Mouse (Mus musculus) forebrain, embryonic 15.5 days (tissue): ENCODE results near the gene Fam207a. TPM values are rescaled to one million over a fixed set of nuclear protein-coding genes. Genes with fewer than 3 reads are reported as not detected.
A peak's percentile ranks its signal among the peaks of the same experiment; 100 is the strongest.

Experiments
- ATAC-seq: fragments of 200-750 bp; cut with Nextera tagmentation; replicated peaks from 2 replicates; pipeline ENCODE4 v1.8.0; 2017; ENCODE audit warnings: mild to moderate bottlenecking, moderate TSS enrichment, moderate library complexity
- H3K27ac ChIP-seq: fragments of 300-500 bp; sonication (generic); replicated peaks from 2 replicates; pipeline ENCODE4 v1.5.1; 2015; ENCODE audit warnings: mild to moderate bottlenecking, inconsistent platforms
- H3K27me3 ChIP-seq: fragments of 300-500 bp; sonication (generic); 2 replicates; pipeline ENCODE4 v1.6.1; 2015; ENCODE audit warnings: inconsistent platforms
- H3K36me3 ChIP-seq: fragments of 300-500 bp; sonication (generic); 2 replicates; pipeline ENCODE4 v1.6.1; 2015; ENCODE audit warnings: mild to moderate bottlenecking, inconsistent platforms
- H3K4me1 ChIP-seq: fragments of 300-500 bp; sonication (generic); 2 replicates; pipeline ENCODE4 v1.6.1; 2015; ENCODE audit warnings: inconsistent platforms
- H3K4me2 ChIP-seq: fragments of 300-500 bp; sonication (generic); replicated peaks from 2 replicates; pipeline ENCODE4 v1.6.1; 2015; ENCODE audit warnings: mild to moderate bottlenecking, inconsistent platforms
- H3K4me3 ChIP-seq: fragments of 300-500 bp; sonication (generic); 2 replicates; pipeline ENCODE4 v1.5.1; 2015; ENCODE audit warnings: mild to moderate bottlenecking, inconsistent platforms
- H3K9ac ChIP-seq: fragments of 300-500 bp; sonication (generic); replicated peaks from 2 replicates; pipeline ENCODE4 v1.6.1; 2015; ENCODE audit warnings: mild to moderate bottlenecking, inconsistent platforms
- H3K9me3 ChIP-seq: fragments of 300-500 bp; sonication (generic); 2 replicates; pipeline ENCODE4 v1.6.1; 2016; ENCODE audit warnings: inconsistent platforms
- WGBS: fragments of 180-500 bp; shearing (Covaris S2); methylation state at CpG from one replicate; pipeline ENCODE4 v1.1.7; 2015; ENCODE audit warnings: mixed read lengths; 5-methylcytosine and 5-hydroxymethylcytosine counted together
- polyA plus RNA-seq: library from polyadenylated mRNA; unstranded; fragments of >200 nt; fragmentation: Nextera tagmentation; extraction: Ambion mirVana; gene quantifications from 2 replicates; pipeline ENCODE4 v1.2.1, GENCODE M21; 2015

Fam207a gene
- polyA plus RNA-seq, result 43.0 and 44.2 TPM in 2 replicates

- peak; percentile 95 for ATAC-seq
- H3K4me1 ChIP-seq, result peaks cover 21% of the 10 kb centered on the region
- H3K27ac ChIP-seq, result peak within 1 kb of the TSS; percentile 80
- peak within 1 kb of the TSS; percentile 73 for H3K4me3 ChIP-seq
- H3K4me2 ChIP-seq, result peak within 1 kb of the TSS; percentile 69
- H3K9ac ChIP-seq, result peak within 1 kb of the TSS; percentile 84
- H3K36me3 ChIP-seq, result peaks cover 22% of the 10 kb centered on the region
- WGBS, result under 1% methylated on average over 75 of the region's 75 CpGs
- H3K9me3 ChIP-seq, result no peaks in the 10 kb centered on the region
- H3K27me3 ChIP-seq, result no peaks in the 10 kb centered on the region
These were observed at the start of gene Fam207a for GRCm38 (mm10) chr10:77515385-77516348. TSS of gene Fam207a (minus strand) at chr10:77515785.

DNA sequence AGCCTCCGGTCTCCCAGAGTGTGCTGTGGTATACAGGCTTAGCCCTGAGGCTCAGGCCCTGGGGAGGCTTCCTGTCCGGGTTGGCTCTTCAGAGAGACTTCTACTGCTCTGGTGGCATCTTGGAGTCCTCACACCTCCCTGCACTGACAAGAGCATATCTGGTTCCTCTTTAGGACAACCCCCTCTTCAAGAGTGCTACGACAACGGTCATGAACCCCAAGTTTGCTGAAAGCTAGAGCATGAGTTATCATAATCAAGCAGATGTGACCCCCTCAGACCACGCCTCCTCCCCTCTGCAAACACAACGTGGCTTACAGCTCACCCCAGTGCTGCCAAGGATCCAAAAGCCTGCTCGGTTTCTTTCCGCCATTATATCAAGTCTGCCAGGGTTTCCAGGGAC, 49.4 kb upstream of the Fam207a start:
- no peak for ATAC-seq
- Histone ChIP-seq H3K9ac (no peak overlapping the region), H3K9me3 (no peaks in the 10 kb centered on the region), H3K36me3 (no peaks in the 10 kb centered on the region), H3K4me2 (no peak overlapping the region), H3K27me3 (no peaks in the 10 kb centered on the region), H3K4me1 (no peaks in the 10 kb centered on the region), H3K4me3 (no peak overlapping the region), H3K27ac (no peak overlapping the region)
- WGBS, result 83% methylated on average over 8 of the region's 8 CpGs

GRCm38 (mm10) chr10:77561508-77561907, 45.9 kb upstream of the Fam207a start:
- H3K27me3 ChIP-seq, result no peaks in the 10 kb centered on the region
- no peak overlapping the region for H3K27ac ChIP-seq
- H3K9me3 ChIP-seq, result no peaks in the 10 kb centered on the region
- H3K4me3 ChIP-seq, result no peak overlapping the region
- no peaks in the 10 kb centered on the region for H3K36me3 ChIP-seq
- no peak for ATAC-seq
- H3K9ac ChIP-seq, result no peak overlapping the region
- H3K4me2 ChIP-seq, result no peak overlapping the region
- 80% methylated on average over 2 of the region's 2 CpGs for WGBS
- H3K4me1 ChIP-seq, result no peaks in the 10 kb centered on the region

DNA sequence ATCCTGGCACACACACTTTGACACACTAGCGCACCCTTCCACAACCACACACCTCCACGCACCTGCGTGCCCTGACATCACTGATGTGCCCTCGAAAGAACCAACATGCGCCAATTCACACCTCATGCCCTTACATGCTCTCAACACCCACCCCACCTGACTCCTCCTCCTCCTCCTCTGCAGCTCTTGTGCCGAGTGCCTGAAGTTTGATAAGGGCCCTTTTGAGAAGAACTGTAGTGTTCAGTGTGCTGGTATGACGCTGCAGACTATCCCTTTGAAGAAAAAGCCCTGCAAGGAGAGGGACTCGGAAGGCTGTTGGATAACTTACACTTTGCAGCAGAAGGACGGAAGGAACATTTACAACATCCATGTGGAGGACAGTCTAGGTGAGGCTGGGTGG, 45.2 kb upstream of the Fam207a start:
- H3K4me2 ChIP-seq, result no peak overlapping the region
- H3K27ac ChIP-seq, result no peak overlapping the region
- 92% methylated on average over 9 of the region's 9 CpGs for WGBS
- H3K9me3 ChIP-seq, result no peaks in the 10 kb centered on the region
- no peaks in the 10 kb centered on the region for H3K4me1 ChIP-seq
- H3K27me3 ChIP-seq, result no peaks in the 10 kb centered on the region
- ATAC-seq, result no peak
- H3K9ac ChIP-seq, result no peak overlapping the region
- no peaks in the 10 kb centered on the region for H3K36me3 ChIP-seq
- no peak overlapping the region for H3K4me3 ChIP-seq

DNA sequence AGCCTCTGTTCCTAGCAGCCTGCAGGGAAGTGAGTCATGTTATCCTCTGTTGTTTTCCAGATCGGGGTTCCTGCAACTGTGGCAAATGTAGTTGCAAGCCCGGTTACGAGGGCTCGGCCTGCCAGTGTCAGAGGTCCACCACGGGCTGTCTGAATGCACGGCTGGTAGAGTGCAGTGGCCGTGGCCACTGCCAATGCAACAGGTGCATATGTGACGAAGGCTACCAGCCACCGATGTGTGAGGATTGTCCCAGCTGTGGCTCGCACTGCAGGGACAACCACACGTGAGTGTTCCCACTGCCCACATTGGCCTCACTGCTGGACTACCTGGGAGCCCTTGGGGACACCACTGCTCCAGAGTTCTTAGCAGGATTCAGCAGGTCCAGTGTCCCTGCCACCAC, 44.5 kb upstream of the Fam207a start:
- Histone ChIP-seq H3K9ac (no peak overlapping the region), H3K36me3 (no peaks in the 10 kb centered on the region), H3K9me3 (no peaks in the 10 kb centered on the region), H3K4me3 (no peak overlapping the region), H3K27me3 (no peaks in the 10 kb centered on the region), H3K4me1 (no peaks in the 10 kb centered on the region), H3K4me2 (no peak overlapping the region), H3K27ac (no peak overlapping the region)
- WGBS, result 87% methylated on average over 11 of the region's 11 CpGs
- no peak for ATAC-seq

DNA sequence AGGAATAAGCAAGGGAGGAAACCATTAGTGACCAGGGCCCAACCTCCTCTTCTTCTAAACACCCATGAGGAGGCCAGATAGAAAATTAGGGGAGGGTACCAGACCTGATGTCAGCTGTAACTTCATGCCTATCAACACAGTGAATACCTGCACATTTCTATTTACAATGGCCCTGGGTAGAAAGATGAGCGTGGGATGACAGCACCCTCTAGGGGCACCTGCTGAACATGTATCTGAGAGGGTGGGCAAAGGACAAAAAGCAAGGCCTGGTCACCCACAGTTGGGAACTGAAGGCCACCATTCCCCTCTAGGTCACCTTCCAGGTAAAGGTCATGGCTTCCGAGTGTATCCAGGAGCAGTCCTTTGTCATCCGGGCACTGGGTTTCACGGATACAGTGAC, 42.1 kb upstream of the Fam207a start:
- Histone ChIP-seq H3K27ac (no peak overlapping the region), H3K9ac (no peak overlapping the region), H3K4me3 (no peak overlapping the region), H3K27me3 (no peaks in the 10 kb centered on the region), H3K4me1 (no peaks in the 10 kb centered on the region), H3K4me2 (no peak overlapping the region), H3K9me3 (no peaks in the 10 kb centered on the region), H3K36me3 (no peaks in the 10 kb centered on the region)
- WGBS, result 80% methylated on average over 4 of the region's 4 CpGs
- no peak for ATAC-seq

DNA sequence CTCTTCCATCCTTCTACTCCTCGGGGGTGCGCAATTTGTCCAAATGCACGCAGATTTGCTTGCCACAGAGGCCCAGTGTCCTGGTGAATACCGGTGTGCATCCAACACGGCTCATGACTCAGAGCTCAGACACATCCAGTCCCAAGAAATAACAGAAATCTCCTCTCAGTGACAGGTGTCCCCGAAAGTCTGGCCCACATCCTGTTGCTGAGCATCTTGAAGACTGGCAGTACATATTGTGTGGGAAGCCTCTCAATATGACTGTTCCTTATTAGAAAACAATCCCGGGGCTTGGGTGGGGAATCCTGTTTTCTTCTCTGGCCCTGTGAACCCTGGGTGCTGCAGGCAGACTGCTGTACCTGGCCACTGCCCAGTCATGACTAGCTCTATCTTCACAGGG, 41.0 kb upstream of the Fam207a start:
- 89% methylated on average over 7 of the region's 7 CpGs for WGBS
- no peak overlapping the region for H3K4me2 ChIP-seq
- ATAC-seq, result no peak

DNA sequence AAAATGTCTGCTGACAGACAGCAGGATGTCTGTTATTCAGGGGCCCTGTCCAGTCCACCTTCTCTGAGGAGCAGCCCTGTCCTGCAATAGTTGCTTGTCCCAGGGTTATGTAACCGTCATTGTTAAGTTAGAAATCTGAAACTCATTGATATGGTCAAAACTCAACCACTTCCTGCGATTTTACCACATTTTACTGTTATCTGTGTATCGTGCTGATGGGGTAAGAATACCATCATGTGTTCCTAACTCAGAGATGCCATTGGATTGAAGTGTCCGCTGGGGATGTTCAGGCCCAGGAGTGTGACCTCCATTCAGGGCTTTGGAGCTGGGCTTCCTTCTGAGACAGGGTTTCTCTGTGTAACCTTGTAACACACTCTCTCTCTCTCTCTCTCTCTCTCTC, 39.3 kb upstream of the Fam207a start:
- no peaks in the 10 kb centered on the region for H3K36me3 ChIP-seq
- H3K9ac ChIP-seq, result no peak overlapping the region
- no peak overlapping the region for H3K4me2 ChIP-seq
- H3K27ac ChIP-seq, result no peak overlapping the region
- 91% methylated on average over 4 of the region's 4 CpGs for WGBS
- H3K4me3 ChIP-seq, result no peak overlapping the region
- H3K4me1 ChIP-seq, result no peaks in the 10 kb centered on the region
- no peaks in the 10 kb centered on the region for H3K9me3 ChIP-seq
- ATAC-seq, result no peak
- no peaks in the 10 kb centered on the region for H3K27me3 ChIP-seq

More for the DNA sequence above, 41.0 kb upstream of the Fam207a start:
- Histone ChIP-seq H3K4me1 (no peaks in the 10 kb centered on the region), H3K9ac (no peak overlapping the region), H3K27ac (no peak overlapping the region), H3K27me3 (no peaks in the 10 kb centered on the region), H3K4me3 (no peak overlapping the region), H3K36me3 (no peaks in the 10 kb centered on the region), H3K9me3 (no peaks in the 10 kb centered on the region)

DNA sequence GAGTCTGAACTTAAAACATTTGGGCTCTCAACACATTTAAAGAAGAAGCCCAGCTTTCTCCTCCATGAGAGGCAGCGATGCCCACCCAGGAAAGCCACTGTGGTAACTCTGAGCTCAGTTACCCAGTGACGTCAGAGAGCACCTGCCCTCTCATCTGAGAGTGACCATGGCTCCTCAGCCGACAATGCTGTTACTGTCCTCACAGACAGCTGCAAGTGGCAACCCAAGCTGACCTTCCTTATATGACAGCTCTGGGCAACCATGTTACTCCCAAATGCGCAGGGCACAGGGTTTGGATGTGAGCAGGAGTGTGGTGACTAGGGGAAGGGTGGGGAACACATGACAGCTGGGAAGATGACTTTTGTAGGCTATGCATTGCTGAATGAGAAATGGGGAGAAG, 37.7 kb upstream of the Fam207a start:
- H3K9me3 ChIP-seq, result no peaks in the 10 kb centered on the region
- ATAC-seq, result no peak
- WGBS, result 85% methylated on average over 4 of the region's 4 CpGs

DNA sequence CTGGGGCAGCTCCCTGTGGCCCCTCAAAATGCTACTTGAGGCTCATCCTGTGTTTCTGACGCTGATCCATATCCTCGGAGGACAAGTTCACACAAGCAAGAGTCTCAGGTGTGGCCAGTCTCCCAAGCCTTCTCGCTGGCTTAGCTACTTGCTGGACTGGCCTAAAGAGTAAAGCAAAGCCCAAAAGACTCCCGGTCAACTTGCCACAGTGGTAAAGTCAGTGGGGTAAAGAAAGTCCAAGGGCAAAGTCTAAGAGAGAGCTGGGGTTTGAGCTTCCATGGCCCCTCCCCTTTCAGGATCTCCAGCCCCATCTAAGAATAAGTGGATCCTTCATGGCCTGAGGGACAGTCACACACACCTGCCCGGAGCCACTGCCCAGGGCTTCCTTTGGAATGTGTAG, 36.6 kb upstream of the Fam207a start:
- Histone ChIP-seq H3K27ac (no peak overlapping the region), H3K9ac (no peak overlapping the region), H3K9me3 (no peaks in the 10 kb centered on the region), H3K4me3 (no peak overlapping the region), H3K27me3 (no peaks in the 10 kb centered on the region), H3K36me3 (no peaks in the 10 kb centered on the region), H3K4me2 (no peak overlapping the region), H3K4me1 (no peaks in the 10 kb centered on the region)
- 88% methylated on average over 5 of the region's 5 CpGs for whole genome bisulfite sequencing
- ATAC-seq, result no peak

More for the DNA sequence above, 37.7 kb upstream of the Fam207a start:
- Histone ChIP-seq H3K9ac (no peak overlapping the region), H3K36me3 (no peaks in the 10 kb centered on the region), H3K27ac (no peak overlapping the region), H3K4me2 (no peak overlapping the region), H3K27me3 (no peaks in the 10 kb centered on the region), H3K4me3 (no peak overlapping the region), H3K4me1 (no peaks in the 10 kb centered on the region)

GRCm38 (mm10) chr10:77550874-77551273, 35.3 kb upstream of the Fam207a start:
- H3K27me3 ChIP-seq, result no peaks in the 10 kb centered on the region
- no peaks in the 10 kb centered on the region for H3K36me3 ChIP-seq
- no peak overlapping the region for H3K4me3 ChIP-seq
- 80% methylated on average over 11 of the region's 11 CpGs for WGBS
- no peaks in the 10 kb centered on the region for H3K9me3 ChIP-seq
- ATAC-seq, result no peak
- H3K9ac ChIP-seq, result no peak overlapping the region
- H3K4me1 ChIP-seq, result no peaks in the 10 kb centered on the region
- no peak overlapping the region for H3K4me2 ChIP-seq
- H3K27ac ChIP-seq, result no peak overlapping the region

DNA sequence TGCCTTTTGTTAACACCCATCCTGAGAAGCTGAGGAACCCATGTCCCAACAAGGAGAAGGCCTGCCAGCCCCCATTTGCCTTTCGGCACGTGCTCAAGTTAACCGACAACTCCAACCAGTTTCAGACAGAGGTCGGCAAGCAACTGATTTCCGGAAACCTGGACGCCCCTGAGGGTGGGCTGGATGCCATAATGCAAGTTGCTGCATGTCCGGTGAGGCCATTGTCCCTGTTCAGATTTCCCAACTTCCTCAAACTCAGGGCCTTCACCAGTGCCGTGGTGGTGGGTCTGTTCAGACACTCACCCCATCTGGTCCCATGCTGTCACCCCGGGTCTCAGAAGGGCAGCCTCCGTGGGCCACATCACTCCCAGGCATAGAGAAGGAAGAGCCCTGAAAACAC, 33.0 kb upstream of the Fam207a start:
- no peak for ATAC-seq
- 91% methylated on average over 10 of the region's 10 CpGs for WGBS

GRCm38 (mm10) chr10:77544916-77545315, 29.3 kb upstream of the Fam207a start:
- H3K4me3 ChIP-seq, result no peak overlapping the region
- 80% methylated on average over 5 of the region's 5 CpGs for WGBS
- no peak for ATAC-seq
- H3K27ac ChIP-seq, result no peak overlapping the region
- H3K9ac ChIP-seq, result no peak overlapping the region
- no peak overlapping the region for H3K4me2 ChIP-seq
- H3K4me1 ChIP-seq, result no peaks in the 10 kb centered on the region
- no peaks in the 10 kb centered on the region for H3K36me3 ChIP-seq
- no peaks in the 10 kb centered on the region for H3K9me3 ChIP-seq
- H3K27me3 ChIP-seq, result no peaks in the 10 kb centered on the region

More for the DNA sequence above, 33.0 kb upstream of the Fam207a start:
- Histone ChIP-seq H3K36me3 (no peaks in the 10 kb centered on the region), H3K27me3 (no peaks in the 10 kb centered on the region), H3K27ac (no peak overlapping the region), H3K9me3 (no peaks in the 10 kb centered on the region), H3K4me3 (no peak overlapping the region), H3K4me1 (no peaks in the 10 kb centered on the region), H3K4me2 (no peak overlapping the region), H3K9ac (no peak overlapping the region)
